25 mouse cellular contexts compared by ENCODE assay signal in genomic region chr2:137379816-137380215, GRCm38 (mm10).
DNase-seq lines count a peak whose midpoint lies in the region; ATAC-seq and TF ChIP-seq lines count a peak whose summit lies in the region.
"Had no signal": no experiment of that assay in that cellular context is flagged by ENCODE, and none has a peak within 500 bp of the region (broad histone marks: within the 10 kb centered on the region; RNA-seq: fewer than 3 reads in every experiment).

No protein-coding gene starts in this region.

- no peaks in the 10 kb centered on the region for H3K4me1 ChIP-seq in lung, postnatal 0 days (ENCODE audit: insufficient read depth, low read depth, low read length)
- H3K4me1 ChIP-seq: forebrain, embryonic 13.5 days; forebrain, embryonic 15.5 days had no signal

- no peak overlapping the region for H3K9ac ChIP-seq in lung, postnatal 0 days (replicated peaks; ENCODE audit: low read depth)
- H3K9ac ChIP-seq: embryonic facial prominence, embryonic 13.5 days; embryonic facial prominence, embryonic 15.5 days; forebrain, embryonic 13.5 days; forebrain, embryonic 15.5 days; forebrain, postnatal 0 days had no signal

- no peak for ATAC-seq in lung, postnatal 0 days
- no peak for ATAC-seq in inflammation-experienced regulatory T-cells, adult 6 months
- ATAC-seq: CD4-positive, CD25-positive, alpha-beta regulatory T cell, adult 4 months; forebrain, embryonic 13.5 days; forebrain, embryonic 15.5 days; forebrain, postnatal 0 days had no signal

- no peak for TF ChIP-seq CTCF in lung, postnatal 0 days (IDR thresholded peaks at IDR 0.05)

- no peak overlapping the region for H3K4me3 ChIP-seq in lung, postnatal 0 days (ENCODE audit: low read depth, low read length)
- H3K4me3 ChIP-seq: embryonic facial prominence, embryonic 13.5 days; embryonic facial prominence, embryonic 15.5 days; erythroblast, embryonic 14.5 days; forebrain, embryonic 13.5 days; forebrain, embryonic 15.5 days had no signal

- no peak overlapping the region for H3K27ac ChIP-seq in lung, postnatal 0 days (ENCODE audit: low read length)
- H3K27ac ChIP-seq: embryonic facial prominence, embryonic 13.5 days; embryonic facial prominence, embryonic 15.5 days; forebrain, embryonic 13.5 days; forebrain, embryonic 15.5 days had no signal

- peak; percentile 75 for DNase-seq in 3T3-L1 (ENCODE audit: low read depth, low spot score)
- peak; percentile 63 for DNase-seq in NIH3T3 (ENCODE audit: low read depth)
- peak; percentile 40 for DNase-seq in fibroblast of lung, adult 2 months (ENCODE audit: low read depth)
- no peak for DNase-seq in cerebellum, postnatal 36 days
- DNase-seq in lung, postnatal 0 days (ENCODE audit: low spot score), result no peak
- DNase-seq: adrenal gland, adult 8-10 months; adrenal gland, postnatal 14 days; adrenal gland, postnatal 36 days; B cell, adult 2 months; cerebellum, adult 11-12 months; cerebellum, adult 2 months; cerebellum, adult 9-10 months; cerebellum, postnatal 10 days; cerebellum, postnatal 25 days; embryo, embryonic 11 days; forebrain, postnatal 0 days had no signal

- H3K27me3 ChIP-seq in lung, postnatal 0 days (replicated peaks; ENCODE audit: insufficient read depth, low read length), result no peaks in the 10 kb centered on the region
- H3K27me3 ChIP-seq: CH12.LX; embryonic facial prominence, embryonic 13.5 days; embryonic facial prominence, embryonic 15.5 days; forebrain, embryonic 13.5 days; forebrain, embryonic 15.5 days had no signal

- H3K36me3 ChIP-seq in lung, postnatal 0 days (ENCODE audit: insufficient read depth, low read length), result no peaks in the 10 kb centered on the region
- H3K36me3 ChIP-seq: embryonic facial prominence, embryonic 13.5 days; embryonic facial prominence, embryonic 15.5 days; forebrain, embryonic 15.5 days; G1E had no signal

- 94% methylated on average over 2 of the region's 2 CpGs for WGBS in lung, postnatal 0 days

- TF ChIP-seq EP300 in lung, postnatal 0 days (IDR thresholded peaks at IDR 0.05), result no peak

- no peak overlapping the region for H3K4me2 ChIP-seq in lung, postnatal 0 days (replicated peaks; ENCODE audit: low read depth, low read length)
- H3K4me2 ChIP-seq: embryonic facial prominence, embryonic 13.5 days; embryonic facial prominence, embryonic 15.5 days; forebrain, embryonic 13.5 days; forebrain, embryonic 15.5 days had no signal

- H3K9me3 ChIP-seq in lung, postnatal 0 days (ENCODE audit: low read length), result no peaks in the 10 kb centered on the region
- H3K9me3 ChIP-seq: embryonic facial prominence, embryonic 13.5 days; embryonic facial prominence, embryonic 15.5 days; forebrain, embryonic 13.5 days; forebrain, embryonic 15.5 days had no signal

Comparison
In these comparisons a context has a peak if more than half of its experiments do, and no peak if none do; other contexts are left out.
1. DNase-seq: peak in 3T3-L1 (single experiment), NIH3T3 (single experiment) and fibroblast of lung, adult 2 months (single experiment); none in cerebellum, postnatal 36 days (0 of 2) and lung, postnatal 0 days (single experiment).